Mouse (Mus musculus): ENCODE data around the gene Gcm1. TPM values are rescaled to one million over a fixed set of nuclear protein-coding genes. Genes with fewer than 3 reads are reported as not detected.
A peak's percentile ranks its signal among the peaks of the same experiment; 100 is the strongest.

Gene Gcm1
- polyA plus RNA-seq, 2 experiments: not detected

DNA sequence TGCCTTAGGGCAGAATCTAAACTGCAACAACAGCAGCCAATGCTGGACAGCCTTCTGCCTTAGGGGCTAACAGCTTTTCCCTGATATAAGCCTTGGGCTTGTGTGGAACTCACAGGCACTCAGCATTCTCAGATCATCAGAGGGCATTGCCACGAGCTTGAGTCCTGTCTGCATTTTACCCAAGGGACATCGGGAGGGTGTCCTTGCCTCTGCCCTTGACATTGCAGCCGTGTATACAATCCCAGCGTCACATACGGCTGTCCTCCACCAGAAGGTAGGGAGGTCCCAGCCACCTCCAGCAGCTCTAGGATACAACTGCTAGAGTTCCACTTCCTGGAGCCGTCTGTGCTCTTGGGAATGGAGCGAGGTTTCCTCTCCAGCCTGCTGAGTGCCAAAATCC lies 37.2 kb downstream of the Gcm1 start:
- Histone ChIP-seq H3K4me1 (replicated peaks; ENCODE audit: control insufficient read depth in 2 of 2, insufficient read depth in 2 of 2, low read length in 1 of 2) (no peaks in the 10 kb centered on the region), H3K4me2 (ENCODE audit: low read depth) (no peak overlapping the region), H3K4me3 (ENCODE audit: insufficient read depth in 1 of 2, low read depth in 2 of 2, low read length in 2 of 2) (no peak overlapping the region), H3K27ac (no peak overlapping the region), H3K36me3 (replicated peaks; ENCODE audit: control insufficient read depth, insufficient read depth, low read depth) (peaks cover 84% of the 10 kb centered on the region), H3K9me3 (ENCODE audit: control insufficient read depth, low read length) (no peaks in the 10 kb centered on the region), H3K27me3 (ENCODE audit: control insufficient read depth, insufficient read depth, low read length) (no peaks in the 10 kb centered on the region), H3K9ac (replicated peaks) (no peak overlapping the region)
- no peak for TF ChIP-seq CTCF (IDR thresholded peaks at IDR 0.05; ENCODE audit: low read depth)
- TF ChIP-seq EP300 (IDR thresholded peaks at IDR 0.05; ENCODE audit: low read depth): no peak
- 85% methylated on average over 7 of the region's 7 CpGs for WGBS (ENCODE audit: insufficient replicate concordance)
- ATAC-seq (ENCODE audit: insufficient read depth) (no peak), DNase-seq (ENCODE audit: low read depth in 3 of 3, low spot score in 3 of 3) (no peak)

DNA sequence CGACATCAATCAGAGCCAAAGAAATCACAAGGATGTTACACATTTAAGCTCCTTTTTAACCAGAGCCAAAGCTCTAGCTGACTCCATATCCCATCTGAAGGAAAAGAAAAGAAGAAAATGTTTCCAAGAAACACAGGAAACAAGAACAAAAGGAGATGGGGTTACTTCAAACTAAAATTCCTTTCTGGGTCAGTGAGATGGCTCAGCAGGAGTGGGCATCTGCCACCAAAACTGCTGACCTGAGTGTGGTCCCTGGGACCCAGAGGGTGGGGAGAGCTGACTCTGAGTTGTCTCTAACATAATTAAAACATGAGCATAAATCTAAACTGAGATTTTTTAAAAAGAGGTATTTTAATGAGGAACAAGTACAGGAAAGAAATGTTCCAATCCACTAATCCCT lies 38.2 kb downstream of the Gcm1 start:
- Histone ChIP-seq H3K27me3 (ENCODE audit: control insufficient read depth, insufficient read depth, low read length) (no peaks in the 10 kb centered on the region), H3K36me3 (replicated peaks; ENCODE audit: control insufficient read depth, insufficient read depth, low read depth) (peaks cover 84% of the 10 kb centered on the region), H3K4me2 (ENCODE audit: low read depth) (no peak overlapping the region), H3K9ac (replicated peaks) (no peak overlapping the region), H3K9me3 (ENCODE audit: control insufficient read depth, low read length) (no peaks in the 10 kb centered on the region), H3K27ac (no peak overlapping the region), H3K4me3 (ENCODE audit: insufficient read depth in 1 of 2, low read depth in 2 of 2, low read length in 2 of 2) (no peak overlapping the region), H3K4me1 (replicated peaks; ENCODE audit: control insufficient read depth in 2 of 2, insufficient read depth in 2 of 2, low read length in 1 of 2) (no peaks in the 10 kb centered on the region)
- TF ChIP-seq CTCF (IDR thresholded peaks at IDR 0.05; ENCODE audit: low read depth): no peak
- TF ChIP-seq EP300 (IDR thresholded peaks at IDR 0.05; ENCODE audit: low read depth): no peak
- ATAC-seq (ENCODE audit: insufficient read depth) (no peak), DNase-seq (ENCODE audit: low read depth in 3 of 3, low spot score in 3 of 3) (no peak)
- 78% methylated on average over 1 of the region's 1 CpGs for WGBS (ENCODE audit: insufficient replicate concordance)

DNA sequence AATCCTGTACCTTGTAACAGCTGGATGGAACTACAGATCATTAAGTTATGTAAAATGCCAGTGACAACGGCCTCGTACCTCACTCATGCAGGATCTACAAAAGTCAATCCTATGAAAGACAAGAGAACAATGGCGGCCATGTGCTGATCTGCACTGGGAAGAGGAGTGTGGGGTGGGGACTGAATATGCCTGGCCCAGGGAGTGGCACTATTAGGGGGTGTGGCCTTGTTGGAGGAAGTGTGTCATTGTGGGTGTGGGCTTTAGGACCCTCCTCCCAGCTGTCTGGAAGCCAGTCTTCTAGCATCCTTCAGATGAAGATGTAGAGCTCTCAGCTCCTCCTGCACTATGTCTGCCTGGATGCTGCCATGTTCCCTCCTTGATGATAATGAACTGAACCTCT lies 38.9 kb downstream of the Gcm1 start:
- Histone ChIP-seq H3K9ac (replicated peaks) (no peak overlapping the region), H3K4me1 (replicated peaks; ENCODE audit: control insufficient read depth in 2 of 2, insufficient read depth in 2 of 2, low read length in 1 of 2) (no peaks in the 10 kb centered on the region), H3K4me2 (ENCODE audit: low read depth) (no peak overlapping the region), H3K36me3 (replicated peaks; ENCODE audit: control insufficient read depth, insufficient read depth, low read depth) (peaks cover 84% of the 10 kb centered on the region), H3K4me3 (ENCODE audit: insufficient read depth in 1 of 2, low read depth in 2 of 2, low read length in 2 of 2) (no peak overlapping the region), H3K9me3 (ENCODE audit: control insufficient read depth, low read length) (no peaks in the 10 kb centered on the region), H3K27me3 (ENCODE audit: control insufficient read depth, insufficient read depth, low read length) (no peaks in the 10 kb centered on the region), H3K27ac (no peak overlapping the region)
- ATAC-seq (ENCODE audit: insufficient read depth) (peak; percentile 45; the same call in 1 of the 2 replicates), DNase-seq (ENCODE audit: low read depth in 3 of 3, low spot score in 3 of 3) (no peak)
- 85% methylated on average over 3 of the region's 3 CpGs for WGBS (ENCODE audit: insufficient replicate concordance)
- TF ChIP-seq EP300 (IDR thresholded peaks at IDR 0.05; ENCODE audit: low read depth): no peak
- TF ChIP-seq CTCF (IDR thresholded peaks at IDR 0.05; ENCODE audit: low read depth): no peak

DNA sequence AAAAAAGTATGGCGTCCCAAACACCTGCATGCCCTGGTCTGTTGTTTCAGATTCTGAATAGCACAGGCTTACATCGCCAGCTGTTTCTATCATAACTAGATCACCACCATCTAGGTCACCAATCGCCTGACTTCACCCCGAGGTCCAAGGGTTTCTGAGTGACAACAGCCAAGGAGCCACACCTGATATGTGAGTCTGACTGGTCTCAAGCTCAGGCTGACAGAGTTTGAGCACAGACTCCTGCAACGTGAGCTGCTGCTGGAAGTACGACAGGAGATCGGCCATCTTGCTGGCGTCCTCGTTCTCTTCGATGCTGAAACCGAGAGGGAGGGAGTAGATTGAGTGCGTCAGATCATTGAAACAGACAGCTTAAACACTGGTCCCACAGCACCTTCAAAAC lies 44.0 kb downstream of the Gcm1 start:
- H3K27ac ChIP-seq: no peak overlapping the region
- DNase-seq (ENCODE audit: low read depth in 3 of 3, low spot score in 3 of 3) (no peak), ATAC-seq (ENCODE audit: insufficient read depth) (no peak)
- H3K9me3 ChIP-seq (ENCODE audit: control insufficient read depth, low read length): peaks cover 7% of the 10 kb centered on the region
- H3K4me1 ChIP-seq (replicated peaks; ENCODE audit: control insufficient read depth in 2 of 2, insufficient read depth in 2 of 2, low read length in 1 of 2): no peaks in the 10 kb centered on the region
- peaks cover 89% of the 10 kb centered on the region for H3K36me3 ChIP-seq (replicated peaks; ENCODE audit: control insufficient read depth, insufficient read depth, low read depth)
- H3K4me3 ChIP-seq (ENCODE audit: insufficient read depth in 1 of 2, low read depth in 2 of 2, low read length in 2 of 2): no peak overlapping the region
- WGBS (ENCODE audit: insufficient replicate concordance): 92% methylated on average over 12 of the region's 12 CpGs
- no peak overlapping the region for H3K4me2 ChIP-seq (ENCODE audit: low read depth)
- H3K27me3 ChIP-seq (ENCODE audit: control insufficient read depth, insufficient read depth, low read length): no peaks in the 10 kb centered on the region
- no peak overlapping the region for H3K9ac ChIP-seq (replicated peaks)
- no peak for TF ChIP-seq CTCF (IDR thresholded peaks at IDR 0.05; ENCODE audit: low read depth)
- TF ChIP-seq EP300 (IDR thresholded peaks at IDR 0.05; ENCODE audit: low read depth): no peak

DNA sequence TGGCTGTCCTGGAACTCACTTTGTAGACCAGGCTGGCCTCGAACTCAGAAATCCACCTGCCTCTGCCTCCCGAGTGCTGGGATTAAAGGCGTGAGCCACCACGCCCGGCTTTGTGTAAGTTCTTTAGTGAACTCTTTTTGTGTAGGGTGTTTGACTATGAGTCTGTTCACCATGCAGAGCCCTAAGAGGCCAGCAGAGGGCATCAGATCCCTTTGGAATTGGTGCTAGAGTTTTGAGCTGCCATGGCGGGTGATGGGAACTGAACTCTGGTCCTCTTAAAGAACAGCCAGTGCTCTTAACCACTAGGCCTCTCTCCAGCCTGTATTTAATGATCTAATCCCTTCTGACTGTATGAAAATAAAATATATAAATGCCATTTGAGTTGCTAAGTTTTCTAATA lies 44.7 kb downstream of the Gcm1 start:
- TF ChIP-seq EP300 (IDR thresholded peaks at IDR 0.05; ENCODE audit: low read depth): no peak
- peak; percentile 65 for TF ChIP-seq CTCF (IDR thresholded peaks at IDR 0.05; ENCODE audit: low read depth)
- no peak for ATAC-seq (ENCODE audit: insufficient read depth)

More for the DNA sequence above, 44.7 kb downstream of the Gcm1 start:
- peaks cover 91% of the 10 kb centered on the region for H3K36me3 ChIP-seq (replicated peaks; ENCODE audit: control insufficient read depth, insufficient read depth, low read depth)
- 85% methylated on average over 6 of the region's 6 CpGs for WGBS (ENCODE audit: insufficient replicate concordance)
- peaks cover 7% of the 10 kb centered on the region for H3K9me3 ChIP-seq (ENCODE audit: control insufficient read depth, low read length)
- no peaks in the 10 kb centered on the region; a peak in 1 of 4 replicates for H3K4me1 ChIP-seq (replicated peaks; ENCODE audit: control insufficient read depth in 2 of 2, insufficient read depth in 2 of 2, low read length in 1 of 2)
- no peak overlapping the region for H3K4me2 ChIP-seq (ENCODE audit: low read depth)
- no peak overlapping the region for H3K4me3 ChIP-seq (ENCODE audit: insufficient read depth in 1 of 2, low read depth in 2 of 2, low read length in 2 of 2)
- DNase-seq (ENCODE audit: low read depth in 3 of 3, low spot score in 3 of 3): no peak
- H3K27me3 ChIP-seq (ENCODE audit: control insufficient read depth, insufficient read depth, low read length): no peaks in the 10 kb centered on the region
- H3K27ac ChIP-seq: no peak overlapping the region
- no peak overlapping the region for H3K9ac ChIP-seq (replicated peaks)

Data from liver, embryonic 14.5 days (tissue).